Mouse (Mus musculus) embryonic fibroblast, embryonic 13.5 days (primary cell): ENCODE data around the gene Tst.

Experiments
- CTCF ChIP-seq: IDR thresholded peaks from 2 replicates; pipeline ENCODE4 v1.5.1; 2011; ENCODE audit warnings: mild to moderate bottlenecking, control low read depth, low read length, moderate library complexity, borderline replicate concordance; ENCODE audit not compliant: insufficient read depth
- POLR2A ChIP-seq: IDR thresholded peaks from 2 replicates; pipeline ENCODE4 v1.6.1; 2011; ENCODE audit warnings: low read depth, mild to moderate bottlenecking, control low read depth, low read length, moderate library complexity

GRCm38 (mm10) chr15:78455168-78455567 lies 49.5 kb upstream of the Tst start:
- TF ChIP-seq CTCF (no peak), POLR2A (no peak)
